Mouse (Mus musculus) naive thymus-derived CD4-positive, alpha-beta T cell, adult 5 months (primary cell): ENCODE results near the gene Fam71b. TPM values are rescaled to one million over a fixed set of nuclear protein-coding genes. Genes with fewer than 3 reads are reported as not detected.

Experiments used
- polyA plus RNA-seq: library from polyadenylated mRNA; unstranded; fragments of 100-300 nt; shearing (Covaris generic); gene quantifications from one replicate; pipeline ENCODE4 v1.2.1, GENCODE M21; 2017

Fam71b gene
- 2.2 TPM for polyA plus RNA-seq

DNA sequence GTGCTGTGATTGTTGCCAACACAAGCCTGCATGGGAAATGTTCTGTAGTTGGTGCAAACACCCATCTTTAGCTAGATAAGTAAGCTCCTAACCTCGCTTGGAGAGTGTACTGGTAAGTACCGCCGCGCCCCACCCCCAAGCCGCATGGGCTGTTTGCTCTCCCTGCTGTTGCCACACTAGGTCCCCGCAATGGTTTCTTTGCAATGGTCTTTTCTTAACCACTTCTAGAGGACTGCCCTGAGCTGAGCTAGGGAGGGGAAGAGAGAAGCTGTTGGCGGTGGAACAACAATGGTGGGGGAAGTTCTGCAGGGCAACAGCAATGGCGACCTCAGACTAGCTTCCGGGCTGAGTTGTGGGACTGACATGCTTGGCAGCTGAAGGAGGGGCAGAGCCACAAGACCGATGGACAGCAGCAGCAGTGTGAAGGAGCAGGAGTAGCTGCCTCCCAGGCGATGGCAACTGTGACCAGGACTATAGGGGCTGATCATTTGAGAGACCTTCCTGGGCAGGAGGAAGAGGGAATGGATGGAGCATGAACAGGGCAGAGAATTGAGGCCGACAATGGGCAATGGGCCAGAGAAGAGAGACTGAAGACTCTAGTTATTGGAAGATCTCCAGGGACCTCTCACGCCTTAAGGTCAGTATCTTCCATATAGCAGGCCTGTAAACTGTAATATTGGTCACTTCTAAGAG lies at the start of gene Fam71b:
Fam71b (plus strand) TSS at position 393 of the 693 bp plus-strand sequence.

DNA sequence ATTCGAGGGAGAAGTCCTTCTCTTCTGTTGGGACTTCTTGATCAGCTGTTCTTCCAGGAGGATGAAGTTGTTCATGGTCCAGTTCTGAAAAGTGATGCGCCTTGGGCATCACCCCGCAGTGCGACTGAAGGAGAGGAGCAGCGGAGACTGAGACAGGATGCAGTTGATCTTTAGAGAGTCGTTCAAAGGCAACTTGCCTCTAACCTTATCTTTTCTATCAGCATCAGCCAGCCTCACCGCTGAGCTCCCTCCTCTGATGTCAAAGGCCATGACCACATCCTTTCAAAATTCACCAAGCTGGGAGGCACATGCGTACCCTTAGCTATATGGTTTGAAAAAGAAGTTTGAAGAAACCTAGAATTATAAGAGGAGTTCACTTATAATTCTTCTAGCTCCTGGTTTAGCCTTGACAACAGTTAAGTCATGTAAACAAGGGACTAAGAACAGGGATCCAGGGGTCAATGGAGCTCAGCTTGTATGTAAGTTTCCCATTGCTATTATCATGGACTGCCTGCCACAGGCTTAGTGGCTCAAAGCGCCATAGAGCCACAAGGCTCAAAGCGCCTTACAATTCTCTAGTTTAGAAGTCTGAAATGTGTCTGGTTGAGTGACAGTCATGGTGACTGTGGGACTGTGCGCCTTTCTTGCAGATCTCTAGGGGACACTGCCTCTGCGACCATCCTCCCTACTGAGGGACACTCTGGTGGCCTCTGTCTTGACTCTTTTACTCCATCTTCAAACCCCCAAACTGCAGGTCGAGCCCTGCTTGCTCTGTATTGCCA lies 6.8 kb upstream of the Fam71b start, which contains the start of gene Itk:
Itk (minus strand) TSS at position 180 of the 782 bp plus-strand sequence.

DNA sequence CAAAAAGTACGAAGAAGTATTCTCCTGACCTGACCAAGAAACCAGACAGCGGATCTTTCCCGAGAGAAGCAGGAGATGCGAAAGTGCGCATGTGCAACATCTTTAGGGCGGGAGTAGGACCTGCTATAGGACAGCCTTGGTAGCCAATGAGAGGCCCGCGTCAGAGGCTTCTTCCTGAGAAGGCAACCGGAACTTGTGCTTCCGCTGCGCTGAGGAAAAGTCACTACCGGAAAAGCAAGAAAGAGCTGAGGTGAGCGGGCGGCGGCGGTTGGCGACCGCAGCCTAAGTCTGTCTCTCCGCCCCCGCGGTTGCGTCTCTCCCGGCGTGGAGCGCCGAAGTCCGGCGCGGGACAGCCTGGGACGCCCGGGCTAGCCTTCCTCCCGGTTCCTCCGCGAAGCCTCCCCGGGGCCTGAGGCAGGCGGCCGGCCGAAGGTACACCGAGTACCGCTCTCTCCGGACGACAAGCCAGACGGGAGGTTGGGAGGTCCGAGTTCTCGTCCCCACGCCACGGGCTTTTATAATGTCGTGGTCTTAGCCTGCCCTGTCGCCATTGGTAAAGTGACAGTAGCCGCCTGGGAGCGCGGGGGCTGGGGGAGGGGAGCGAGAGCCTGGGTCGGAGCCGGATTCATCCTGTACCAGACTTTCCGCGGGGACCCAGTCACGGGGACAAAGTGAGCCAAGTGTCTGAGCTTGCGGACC lies 40.5 kb downstream of the Fam71b start, which contains the start of gene Med7:
Med7 (plus strand) TSS at position 166 of the 699 bp plus-strand sequence.

DNA sequence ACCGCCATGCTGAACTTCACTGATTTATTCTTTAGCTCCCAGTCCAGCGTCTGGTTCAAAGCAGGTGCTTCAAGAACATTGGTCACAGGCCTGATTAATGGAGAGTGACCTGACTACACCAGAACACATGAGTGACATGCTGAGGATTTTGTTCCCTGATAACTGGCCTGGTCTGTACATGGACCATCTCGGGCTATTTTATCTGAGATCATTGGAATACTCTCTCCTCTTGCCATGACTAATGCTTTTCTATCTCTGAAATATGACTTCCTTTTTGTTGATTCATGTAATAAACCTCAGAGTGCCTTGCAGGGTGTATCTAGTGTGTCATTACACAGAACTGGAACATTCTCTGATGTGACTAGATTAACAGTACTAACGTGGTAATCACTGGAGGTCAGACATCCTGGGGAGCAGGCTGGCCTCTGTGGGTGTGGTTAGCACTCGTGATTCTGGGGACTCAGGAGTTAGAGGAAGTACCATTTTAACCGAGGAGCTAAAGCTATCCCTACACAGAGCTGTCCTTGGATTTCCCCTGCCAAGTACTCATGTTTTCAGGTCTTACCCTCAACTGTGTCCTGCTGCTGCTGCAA lies 58.2 kb downstream of the Fam71b start, which contains the start of gene Havcr2:
Havcr2 (plus strand) TSS at position 483 of the 593 bp plus-strand sequence.

Other genes starting within 250 kb of the Fam71b start
- gene Nipal4, start 230.1 kb upstream of the Fam71b start, polyA plus RNA-seq: not detected
- 2.6 TPM for gene Fndc9, start 161.0 kb upstream of the Fam71b start, polyA plus RNA-seq
- gene Cyfip2, start 83.7 kb upstream of the Fam71b start, polyA plus RNA-seq: 152 TPM
- gene Itk, start 7.0 kb upstream of the Fam71b start, polyA plus RNA-seq: 1,246 TPM
- 51.6 TPM for gene Med7, start 40.4 kb downstream of the Fam71b start, polyA plus RNA-seq
- not detected for gene Havcr2, start 58.4 kb downstream of the Fam71b start, polyA plus RNA-seq
- not detected for gene Gm12169, start 127.7 kb downstream of the Fam71b start, polyA plus RNA-seq
- gene BC053393, start 175.0 kb downstream of the Fam71b start, polyA plus RNA-seq: not detected
- not detected for gene Dppa1, start 232.7 kb downstream of the Fam71b start, polyA plus RNA-seq